Comparison of ENCODE assay signal across 29 mouse cellular contexts in the genomic region with DNA sequence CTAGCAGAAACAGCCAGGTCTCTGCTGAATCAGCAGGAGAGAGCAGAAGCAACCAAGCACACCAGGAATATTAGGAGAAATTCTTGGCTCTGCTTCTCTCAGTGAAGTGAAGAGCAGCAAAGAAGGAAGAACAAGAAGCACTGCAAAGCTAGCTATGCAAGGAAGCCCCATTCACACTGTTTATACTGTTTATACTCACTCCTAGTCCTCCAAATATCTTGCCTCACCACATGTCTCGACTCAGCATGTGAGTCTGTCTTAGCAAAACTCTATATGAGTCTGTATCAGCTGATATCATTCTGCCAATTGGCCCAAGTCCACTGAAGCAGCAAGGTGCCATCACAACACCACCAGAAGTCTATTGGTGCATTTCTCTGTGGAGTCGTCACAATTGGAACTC.
"Had no signal": no experiment of that assay in that cellular context is flagged by ENCODE, and none has a peak within 500 bp of the region (broad histone marks: within the 10 kb centered on the region; RNA-seq: fewer than 3 reads in every experiment).

No protein-coding gene starts in this region.

- H3K4me1 ChIP-seq: heart, embryonic 13.5 days; heart, embryonic 15.5 days; hindbrain, embryonic 13.5 days; hindbrain, embryonic 15.5 days; kidney, embryonic 15.5 days; limb, embryonic 10.5 days; limb, embryonic 12.5 days; liver, embryonic 13.5 days; liver, embryonic 15.5 days had no signal

- H3K27ac ChIP-seq: heart, adult 2 months; heart, embryonic 13.5 days; heart, embryonic 15.5 days; hindbrain, embryonic 13.5 days; hindbrain, embryonic 15.5 days; hindbrain, postnatal 0 days; kidney, embryonic 15.5 days; kidney, postnatal 0 days; layer of hippocampus, adult 2 months; left cerebral cortex, adult 2 months; limb, embryonic 10.5 days; limb, embryonic 12.5 days; liver, embryonic 13.5 days; liver, embryonic 15.5 days had no signal

- H3K9ac ChIP-seq: heart, embryonic 13.5 days; heart, embryonic 15.5 days; hindbrain, embryonic 13.5 days; hindbrain, embryonic 15.5 days; kidney, embryonic 15.5 days; limb, embryonic 12.5 days; liver, embryonic 13.5 days; liver, embryonic 15.5 days; liver, postnatal 0 days had no signal

- H3K4me3 ChIP-seq: heart, adult 2 months; heart, embryonic 13.5 days; heart, embryonic 15.5 days; hindbrain, embryonic 13.5 days; hindbrain, embryonic 15.5 days; kidney, embryonic 15.5 days; layer of hippocampus, adult 2 months; left cerebral cortex, adult 2 months; limb, embryonic 10.5 days; limb, embryonic 12.5 days; liver, embryonic 13.5 days; liver, embryonic 15.5 days had no signal

- H3K27me3 ChIP-seq: heart, embryonic 13.5 days; heart, embryonic 15.5 days; hindbrain, embryonic 13.5 days; hindbrain, embryonic 15.5 days; kidney, embryonic 15.5 days; limb, embryonic 12.5 days; liver, embryonic 13.5 days; liver, embryonic 15.5 days had no signal

- DNase-seq: gastrocnemius, postnatal 14 days; gastrocnemius, postnatal 36 days; heart, adult 11 months; heart, adult 2 months; heart, postnatal 14 days; heart, postnatal 36 days; kidney, adult 11 months; kidney, adult 2 months; kidney, adult 9 months; kidney, postnatal 14 days; kidney, postnatal 36 days; liver; liver, embryonic 13.5 days; liver, postnatal 0 days had no signal

- H3K9me3 ChIP-seq: heart, embryonic 13.5 days; heart, embryonic 15.5 days; hindbrain, embryonic 13.5 days; hindbrain, embryonic 15.5 days; kidney, embryonic 15.5 days; limb, embryonic 10.5 days; limb, embryonic 12.5 days; liver, embryonic 13.5 days; liver, embryonic 15.5 days had no signal

- H3K36me3 ChIP-seq: heart, embryonic 13.5 days; heart, embryonic 15.5 days; hindbrain, embryonic 13.5 days; hindbrain, embryonic 15.5 days; kidney, embryonic 15.5 days; limb, embryonic 10.5 days; limb, embryonic 12.5 days; liver, embryonic 13.5 days; liver, embryonic 15.5 days had no signal

- ATAC-seq: hindbrain, postnatal 0 days; intestine, embryonic 16.5 days; liver, postnatal 0 days had no signal

- H3K4me2 ChIP-seq: heart, embryonic 11.5 days; heart, embryonic 13.5 days; heart, embryonic 15.5 days; hindbrain, embryonic 13.5 days; hindbrain, embryonic 15.5 days; kidney, embryonic 15.5 days; limb, embryonic 12.5 days; liver, embryonic 11.5 days; liver, embryonic 13.5 days; liver, embryonic 15.5 days had no signal
